Mouse (Mus musculus): ENCODE measurements around the gene Nudt3.

DNA sequence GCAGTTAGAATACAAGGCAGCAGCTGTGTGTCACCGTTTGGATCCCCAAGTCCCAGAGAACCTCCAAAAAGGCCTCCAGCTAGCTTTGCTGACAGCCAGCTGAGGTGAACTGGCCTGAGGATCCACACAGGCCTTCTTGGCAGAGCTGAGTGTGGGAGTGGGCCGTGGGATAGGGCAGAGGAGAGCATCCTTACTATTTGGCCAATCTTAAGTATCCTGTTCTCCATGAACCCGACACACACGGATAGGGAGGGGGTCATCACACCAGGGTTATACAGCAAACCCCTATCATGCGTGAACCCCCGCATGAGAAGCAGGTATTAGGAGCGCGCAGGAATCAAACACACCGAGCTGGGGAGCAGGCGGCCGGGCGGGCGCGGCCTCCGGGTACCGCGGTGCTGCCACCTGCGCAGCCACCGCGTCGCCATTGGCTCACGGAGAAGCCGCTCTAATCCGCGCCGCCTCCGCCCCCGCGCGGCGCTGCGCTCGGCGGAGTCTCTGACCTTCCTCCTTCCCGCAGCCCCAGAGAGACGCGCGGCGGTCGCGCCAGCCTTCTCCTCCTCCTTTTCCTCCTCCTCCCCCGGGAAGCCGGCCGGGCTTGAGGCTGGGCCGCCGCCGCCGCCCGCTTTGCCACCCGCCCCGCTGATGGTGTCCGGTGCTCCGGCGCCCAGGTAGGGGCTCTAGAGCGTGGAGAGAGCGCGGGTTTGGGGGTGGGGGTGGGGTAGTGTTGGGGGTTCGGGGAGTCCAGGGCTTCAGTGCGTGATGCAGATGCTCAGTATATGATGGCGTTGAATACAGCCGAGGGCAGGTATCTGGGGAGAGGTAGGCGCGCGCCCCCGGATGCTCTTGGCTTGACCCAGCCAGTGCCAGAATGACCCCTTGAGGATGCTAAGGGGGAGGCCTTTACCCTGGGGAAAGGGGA, 32.1 kb upstream of the Nudt3 start, which contains the start of gene Pacsin1:
- TF ChIP-seq CTCF (IDR thresholded peaks at IDR 0.05; ENCODE audit: borderline replicate concordance, control insufficient read depth, extremely low read depth, insufficient read depth, low read length, poor library complexity) (no peak), POLR2A (IDR thresholded peaks at IDR 0.05; ENCODE audit: control insufficient read depth, extremely low read depth, insufficient read depth, low read length, poor library complexity) (peak; percentile 30; the same call in 1 of the 2 replicates)
